Mouse (Mus musculus): ENCODE data around the gene Ypel4. TPM values are rescaled to one million over a fixed set of nuclear protein-coding genes. Genes with fewer than 3 reads are reported as not detected.

The Ypel4 gene
- total RNA-seq, 2 experiments from 2014 or later = 0.73 to 1.0 TPM

DNA sequence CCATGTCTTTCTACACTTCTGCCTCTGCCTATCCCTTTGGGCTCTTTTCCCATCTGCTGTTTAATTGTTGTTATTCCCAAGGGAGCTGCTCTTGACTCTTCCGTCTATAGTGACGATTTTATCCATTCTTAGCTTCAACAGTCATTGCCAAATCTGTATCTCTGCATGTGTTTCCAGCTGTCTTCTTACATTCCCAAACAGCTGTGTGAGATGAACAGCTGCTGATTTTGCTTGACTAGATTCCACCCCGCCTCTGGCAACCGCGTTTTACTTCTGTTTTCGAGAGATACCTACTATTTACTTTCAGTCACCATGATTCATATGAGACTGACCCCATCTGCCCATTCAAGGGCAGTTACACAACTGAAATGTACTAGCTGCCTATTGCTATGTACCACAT is 16.3 kb downstream of the Ypel4 start:
- no peak for DNase-seq
- intact Hi-C loops (cut with DNase I; ENCODE audit: low total_unique reads) = no loop called here

DNA sequence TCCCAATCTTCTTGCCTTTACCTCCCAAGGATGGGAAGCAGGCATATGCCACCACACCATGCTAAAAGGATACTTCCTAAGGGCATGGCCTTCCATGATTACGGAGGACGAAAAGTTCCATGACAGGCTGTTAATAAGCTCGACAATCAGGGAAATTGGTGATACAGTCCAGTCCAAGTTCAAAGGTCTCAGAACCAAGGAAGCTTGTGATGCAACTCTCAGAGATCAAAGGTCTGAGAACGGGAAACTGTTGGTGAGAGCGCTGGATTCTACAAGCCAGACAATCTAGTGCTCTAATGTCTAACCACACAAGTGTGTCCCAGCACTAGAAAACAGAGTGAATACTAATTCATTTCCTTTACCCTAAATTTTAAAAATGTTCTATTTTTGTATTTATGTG is 22.4 kb downstream of the Ypel4 start:
- no peak for DNase-seq
- intact Hi-C loops (cut with DNase I; ENCODE audit: low total_unique reads) = no loop called here

DNA sequence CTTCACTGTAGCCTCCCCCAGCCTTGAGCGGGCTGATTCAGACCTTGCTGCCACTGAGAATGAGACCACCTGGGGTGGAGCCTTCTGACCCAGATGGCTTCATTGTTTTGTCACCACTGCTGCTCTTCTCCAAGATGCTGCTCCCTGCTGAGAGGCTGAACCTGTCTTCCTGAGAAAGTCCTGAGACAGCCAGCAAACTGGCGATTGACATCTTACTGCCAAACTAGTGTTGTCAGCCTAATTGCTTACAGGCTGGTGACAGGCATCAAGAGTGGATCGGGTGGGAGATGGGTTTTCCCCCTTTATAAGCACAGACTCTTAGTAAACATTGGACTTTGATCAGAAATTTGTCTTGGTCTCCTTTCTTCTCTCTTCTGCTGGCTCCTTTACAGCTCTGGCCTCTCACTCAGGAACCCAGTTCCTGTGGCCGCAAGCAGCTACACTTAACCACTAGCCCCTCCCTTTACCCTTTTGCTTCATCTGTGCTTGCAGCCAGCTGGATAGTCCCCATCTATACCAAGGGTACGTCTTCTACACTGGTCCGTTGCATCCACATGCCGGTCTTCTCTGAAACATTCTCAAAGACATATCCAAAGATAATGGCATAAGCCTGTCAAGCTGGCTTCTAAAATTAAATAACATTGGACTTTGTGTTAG is 23.3 kb downstream of the Ypel4 start:
- no peak for DNase-seq
- intact Hi-C loops (cut with DNase I; ENCODE audit: low total_unique reads) = no loop called here

DNA sequence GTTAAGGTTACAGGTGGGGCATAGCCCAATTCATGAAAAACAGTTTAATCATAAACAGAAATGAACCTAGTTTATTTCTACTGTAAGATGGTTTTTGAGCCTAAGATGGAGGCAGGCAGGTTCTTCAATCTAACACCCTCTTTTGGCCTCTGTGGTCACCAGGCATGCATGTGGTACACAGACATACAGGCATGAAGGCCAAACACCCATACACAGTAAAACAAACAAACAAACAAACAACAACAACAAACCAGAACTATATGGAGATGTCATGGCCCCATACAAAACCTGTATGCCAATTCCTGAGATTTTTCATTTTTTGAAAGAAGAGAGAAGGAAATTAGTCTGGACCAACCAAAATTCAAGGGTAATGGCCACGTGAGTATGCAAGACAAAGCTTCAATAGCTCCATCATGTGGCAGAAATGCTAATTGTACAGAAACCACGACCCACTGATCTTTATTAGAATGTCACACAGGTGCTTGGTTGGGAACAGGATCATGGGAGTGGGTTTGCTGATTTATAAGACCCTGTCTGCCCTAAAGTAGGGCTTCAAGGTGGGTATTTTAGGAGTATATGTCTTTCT is 24.8 kb downstream of the Ypel4 start:
- intact Hi-C loops (cut with DNase I; ENCODE audit: low total_unique reads) = no loop called here
- DNase-seq = no peak

DNA sequence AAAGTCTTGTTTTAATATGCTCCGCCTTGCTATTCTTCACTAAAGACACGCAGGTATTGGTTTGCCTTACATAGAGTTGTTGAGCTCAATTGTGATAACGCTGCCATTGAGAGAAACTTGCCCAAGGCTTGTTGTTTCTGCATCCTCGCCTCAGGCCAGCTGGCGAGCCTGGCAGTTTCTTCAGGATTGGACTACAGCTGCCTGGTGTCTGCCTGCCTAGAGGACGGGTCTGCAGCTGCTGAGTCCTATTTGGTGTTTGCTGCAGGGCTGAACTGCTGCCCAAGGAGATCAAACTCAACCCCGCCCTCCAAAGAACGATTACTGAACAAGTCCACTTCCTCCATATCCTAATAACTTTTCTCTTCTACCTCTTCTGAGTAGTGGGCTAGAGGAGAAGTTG is 26.9 kb downstream of the Ypel4 start:
- intact Hi-C loops (cut with DNase I; ENCODE audit: low total_unique reads) = no loop called here
- no peak for DNase-seq

DNA sequence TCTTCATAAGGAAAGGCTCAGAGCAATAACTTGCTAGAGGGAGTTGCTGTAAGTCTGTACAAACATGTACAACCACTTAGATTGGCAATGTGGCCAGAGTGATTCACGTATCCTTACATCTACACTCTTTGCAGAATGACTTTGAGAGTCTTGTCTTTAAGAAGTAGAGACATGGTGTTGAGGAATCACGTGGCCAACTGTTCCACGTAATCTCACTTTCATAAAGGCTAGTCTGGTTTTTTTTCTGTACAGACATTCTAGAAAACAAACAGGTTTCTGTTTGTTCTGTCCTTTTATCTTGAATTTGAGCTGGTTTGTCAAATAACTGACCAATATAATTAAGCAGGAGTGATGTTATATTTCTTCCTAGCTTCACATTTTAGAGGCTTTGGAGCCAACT is 27.5 kb downstream of the Ypel4 start:
- DNase-seq = no peak
- intact Hi-C loops (cut with DNase I; ENCODE audit: low total_unique reads) = no loop called here

DNA sequence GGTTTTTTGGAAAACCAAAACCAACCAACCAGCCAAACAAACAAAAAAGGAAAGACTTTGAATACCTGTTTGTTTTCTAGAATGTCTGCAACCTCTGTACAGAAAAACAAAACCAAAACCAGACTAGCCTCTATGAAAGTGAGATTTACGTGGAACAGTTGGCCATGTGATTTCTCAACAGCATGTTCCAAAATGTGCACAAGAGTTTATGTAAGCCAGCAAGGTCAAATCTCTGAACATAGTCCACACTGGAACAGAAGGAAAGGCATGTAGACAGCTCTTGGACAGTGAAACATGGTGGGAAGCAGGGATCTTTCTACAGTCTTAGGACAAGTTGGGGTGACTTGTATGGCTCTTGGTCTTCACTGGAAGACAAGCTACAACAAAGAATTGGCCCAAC is 28.0 kb downstream of the Ypel4 start:
- DNase-seq = no peak
- intact Hi-C loops (cut with DNase I; ENCODE audit: low total_unique reads) = no loop called here

DNA sequence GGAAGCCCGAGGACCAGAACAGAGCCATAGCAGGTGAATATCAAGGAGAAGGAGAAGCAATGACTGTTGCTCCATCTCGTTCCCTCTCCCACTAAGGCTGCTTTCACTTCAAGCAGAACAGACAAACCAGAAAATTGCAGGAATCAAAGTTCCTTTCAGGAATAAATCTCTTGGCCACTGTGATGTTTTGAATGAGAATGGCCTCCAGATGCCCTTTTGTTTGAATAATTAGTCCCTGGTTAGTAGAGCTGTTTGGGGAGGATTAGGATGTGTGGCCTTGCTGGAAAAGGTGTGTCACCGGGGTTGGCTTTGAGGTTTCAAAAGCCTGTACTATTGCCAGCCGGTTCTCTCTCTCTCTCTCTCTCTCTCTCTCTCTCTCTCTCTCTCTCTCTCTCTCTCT is 28.4 kb downstream of the Ypel4 start:
- intact Hi-C loops (cut with DNase I; ENCODE audit: low total_unique reads) = no loop called here
- DNase-seq = no peak

DNA sequence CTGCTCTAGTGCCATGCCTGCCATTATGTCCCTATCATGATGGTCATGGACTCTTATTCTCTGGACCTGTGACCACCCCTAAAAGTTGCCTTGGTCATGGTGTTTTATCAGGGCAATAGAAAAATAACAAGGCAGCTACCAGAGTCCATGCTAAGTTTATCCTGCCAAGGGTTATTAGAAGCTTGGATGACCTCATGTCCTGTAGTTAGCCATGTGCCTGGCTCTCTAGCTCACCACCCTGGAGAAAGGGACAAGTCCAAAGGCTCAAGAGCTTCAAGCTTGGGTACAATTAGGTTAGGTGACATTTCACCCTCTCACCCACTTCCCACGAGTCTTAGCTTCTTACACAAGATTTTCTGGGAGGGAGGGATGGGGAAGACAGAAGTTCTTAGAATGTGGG is 29.0 kb downstream of the Ypel4 start:
- intact Hi-C loops (cut with DNase I; ENCODE audit: low total_unique reads) = no loop called here
- DNase-seq = no peak

DNA sequence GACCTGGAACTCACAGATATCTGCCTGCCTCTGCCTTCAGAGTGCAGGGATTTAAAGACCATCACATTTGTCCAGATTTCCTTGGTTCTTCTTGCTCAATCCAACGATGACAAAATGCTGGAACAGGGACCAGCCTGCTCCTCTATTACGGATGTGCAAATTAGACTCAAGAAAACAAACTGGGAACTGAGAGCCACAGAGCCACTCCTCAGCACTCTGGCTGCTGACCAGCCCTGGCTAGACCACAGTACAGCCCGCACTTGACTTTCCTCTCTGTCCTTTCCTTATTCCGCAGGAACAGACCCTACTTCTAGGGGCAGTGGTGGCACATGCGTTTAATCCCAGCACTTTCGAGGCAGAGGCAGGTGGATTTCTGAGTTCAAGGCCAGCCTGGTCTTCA is 36.6 kb downstream of the Ypel4 start:
- intact Hi-C loops (cut with DNase I; ENCODE audit: low total_unique reads) = no loop called here

DNA sequence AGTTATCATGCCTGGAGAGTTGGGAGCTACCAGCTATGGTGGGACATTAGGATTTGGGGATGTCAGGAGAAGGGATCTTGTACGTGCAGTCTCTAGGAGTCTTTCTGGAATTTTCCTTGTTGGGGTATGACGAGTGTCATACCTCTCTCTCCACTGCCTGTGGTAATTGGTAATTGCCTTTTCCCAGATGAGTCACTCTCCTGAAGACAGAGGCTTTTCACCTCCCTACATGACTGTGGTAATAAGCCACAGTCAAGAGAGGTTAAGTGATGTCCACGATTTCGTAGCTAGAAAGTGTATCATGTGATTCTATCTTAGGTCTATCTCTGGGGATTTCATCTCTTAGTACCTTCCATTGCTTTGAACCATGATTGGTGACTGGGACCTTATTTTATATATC is 38.6 kb downstream of the Ypel4 start:
- intact Hi-C loops (cut with DNase I; ENCODE audit: low total_unique reads) = no loop called here
- no peak for DNase-seq

More for the DNA sequence above, 36.6 kb downstream of the Ypel4 start:
- DNase-seq = peak; percentile 53

DNA sequence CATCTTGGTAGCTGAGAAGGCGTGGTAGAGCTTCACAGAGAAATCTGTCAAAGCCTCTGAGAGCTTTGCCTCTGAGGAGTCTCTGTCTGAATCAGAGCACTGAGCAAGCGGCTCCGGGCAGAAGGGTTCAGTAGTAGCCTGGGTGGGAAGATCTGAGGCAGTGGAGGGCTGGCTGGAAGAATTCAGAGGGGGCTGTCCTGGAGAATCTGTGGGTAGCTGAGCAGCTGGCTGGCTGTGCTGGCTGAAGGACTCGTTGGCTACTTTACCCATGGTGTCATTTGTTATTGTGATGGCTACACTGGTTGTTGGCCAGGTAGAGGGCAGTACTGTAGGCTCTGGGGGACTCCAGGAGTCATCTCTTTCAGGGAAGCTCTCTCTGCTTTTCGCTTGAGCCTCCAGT is 39.3 kb downstream of the Ypel4 start:
- intact Hi-C loops (cut with DNase I; ENCODE audit: low total_unique reads) = no loop called here

DNA sequence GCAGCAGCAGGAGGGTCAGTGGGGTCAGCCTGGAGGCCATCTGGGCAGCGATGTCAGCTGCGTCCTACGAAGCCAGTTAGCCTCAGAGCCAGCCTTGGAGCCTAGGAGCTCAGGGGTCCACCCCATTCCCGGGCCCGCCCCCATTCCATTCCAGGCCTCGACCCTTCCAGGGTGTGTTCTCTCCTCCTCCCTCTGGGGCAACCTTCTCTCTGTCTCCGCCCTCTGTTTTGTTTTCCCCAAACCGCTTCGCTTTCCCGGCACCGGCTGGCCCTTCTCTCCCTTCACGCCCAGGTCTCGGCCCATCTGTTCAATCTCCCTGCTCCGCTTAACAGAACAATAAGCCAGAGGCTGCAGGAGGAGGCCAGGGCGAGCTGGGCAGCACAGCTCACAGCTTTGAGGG is 40.9 kb downstream of the Ypel4 start:
- DNase-seq = peak; percentile 85
- intact Hi-C loops (cut with DNase I; ENCODE audit: low total_unique reads) = no loop called here

More for the DNA sequence above, 39.3 kb downstream of the Ypel4 start:
- no peak for DNase-seq

DNA sequence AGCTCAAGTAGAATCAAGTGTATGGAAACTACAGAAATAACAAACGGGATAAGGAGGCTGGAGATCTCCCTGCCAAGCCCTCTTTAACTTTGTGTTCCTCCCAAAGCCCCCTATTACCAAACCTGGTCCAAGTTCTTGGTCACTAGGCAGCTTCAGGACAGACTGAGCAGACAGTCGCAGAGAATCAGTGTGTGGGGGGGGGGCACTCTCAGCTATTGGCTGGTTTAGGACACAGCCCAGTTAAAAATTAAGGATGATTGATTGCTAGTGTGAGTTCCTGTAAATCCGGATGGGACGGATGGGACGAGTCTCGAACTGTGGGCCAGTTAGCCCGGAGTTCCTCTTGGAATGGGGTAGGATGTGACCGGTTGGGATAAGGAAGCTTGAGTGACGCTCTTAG is 41.4 kb downstream of the Ypel4 start, which contains the start of gene Serping1:
TSS of gene Serping1 (minus strand) at position 204 of the 400 bp plus-strand sequence.
- intact Hi-C loops (cut with DNase I; ENCODE audit: low total_unique reads) = no loop called here
- no peak for DNase-seq

DNA sequence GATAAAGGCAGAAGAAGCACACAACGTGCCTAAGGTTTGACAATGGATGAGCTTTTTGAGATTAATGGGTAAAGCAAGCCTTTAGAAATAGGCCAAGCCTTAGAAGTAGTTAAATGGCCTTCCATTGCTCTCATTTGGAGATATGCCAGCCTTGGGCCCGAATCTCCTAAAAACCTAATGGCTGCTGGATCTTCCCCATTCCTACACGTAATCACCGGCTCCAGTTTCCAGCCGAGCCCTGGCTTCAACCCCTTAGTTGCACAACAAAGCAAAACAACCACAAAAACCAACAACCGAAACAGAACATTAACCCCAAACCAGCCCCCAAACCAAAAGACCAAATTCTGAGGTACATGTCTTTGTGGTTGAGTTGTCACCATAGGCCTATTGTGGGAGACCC is 41.8 kb downstream of the Ypel4 start:
- intact Hi-C loops (cut with DNase I; ENCODE audit: low total_unique reads) = no loop called here
- peak; percentile 47 for DNase-seq

DNA sequence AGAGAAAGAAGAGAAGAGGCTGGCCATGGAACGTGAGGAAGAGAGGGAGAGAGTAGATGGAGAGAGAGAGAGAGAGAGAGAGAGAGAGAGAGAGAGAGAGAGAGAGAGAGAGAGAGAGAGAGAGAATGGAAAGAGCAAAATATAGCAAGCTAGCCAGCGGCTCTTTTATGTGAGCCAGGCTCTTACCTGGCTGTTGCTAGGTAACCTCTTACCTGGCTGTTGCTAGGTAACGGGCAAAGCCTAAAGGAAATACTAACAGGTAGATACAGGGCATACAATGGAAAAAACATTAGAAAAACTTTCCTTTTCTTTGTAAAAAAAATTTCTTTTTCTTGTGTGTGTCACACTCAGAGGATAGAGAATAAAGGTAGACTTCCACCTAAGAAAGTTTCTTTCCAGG is 43.8 kb downstream of the Ypel4 start:
- intact Hi-C loops (cut with DNase I; ENCODE audit: low total_unique reads) = no loop called here
- no peak for DNase-seq

DNA sequence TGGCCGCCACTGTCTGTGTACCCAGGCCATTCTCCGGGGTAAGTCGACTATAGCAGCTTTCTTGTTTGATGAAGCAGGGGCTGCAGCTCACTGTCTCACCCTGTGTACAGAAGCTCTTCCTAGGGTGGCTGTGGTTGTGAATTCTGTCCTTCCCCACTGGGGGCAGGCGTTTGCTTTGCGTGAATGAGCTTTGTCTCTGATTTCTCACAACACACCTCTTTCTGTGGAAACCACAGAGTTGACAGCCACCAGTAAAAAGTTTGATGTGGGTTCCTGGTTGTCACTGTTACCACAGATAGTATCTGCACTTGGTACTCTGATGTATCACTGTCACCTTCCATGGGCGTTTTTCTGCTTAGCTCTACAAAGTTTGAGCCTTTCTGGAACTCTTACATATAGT is 45.4 kb downstream of the Ypel4 start:
- intact Hi-C loops (cut with DNase I; ENCODE audit: low total_unique reads) = no loop called here
- no peak for DNase-seq

DNA sequence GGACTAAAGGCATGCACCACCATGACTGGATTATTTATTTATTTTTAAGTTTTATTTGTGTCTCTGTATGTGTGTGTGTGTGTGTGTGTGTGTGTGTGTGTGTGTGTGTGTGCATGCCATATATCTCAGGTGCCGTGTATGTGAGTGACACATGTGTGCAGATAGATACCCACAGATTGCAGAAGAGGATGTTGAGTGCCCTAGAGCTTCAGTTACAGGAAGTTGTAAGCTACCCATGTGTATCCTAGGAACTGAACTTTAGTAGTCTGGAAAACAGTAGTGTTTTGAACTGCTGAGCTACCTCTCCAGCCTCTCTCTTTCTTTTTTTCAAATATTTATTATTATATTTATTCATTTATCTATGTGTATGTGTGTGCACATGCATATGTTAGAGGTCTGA is 49.5 kb downstream of the Ypel4 start:
- intact Hi-C loops (cut with DNase I; ENCODE audit: low total_unique reads) = no loop called here
- DNase-seq = no peak

DNA sequence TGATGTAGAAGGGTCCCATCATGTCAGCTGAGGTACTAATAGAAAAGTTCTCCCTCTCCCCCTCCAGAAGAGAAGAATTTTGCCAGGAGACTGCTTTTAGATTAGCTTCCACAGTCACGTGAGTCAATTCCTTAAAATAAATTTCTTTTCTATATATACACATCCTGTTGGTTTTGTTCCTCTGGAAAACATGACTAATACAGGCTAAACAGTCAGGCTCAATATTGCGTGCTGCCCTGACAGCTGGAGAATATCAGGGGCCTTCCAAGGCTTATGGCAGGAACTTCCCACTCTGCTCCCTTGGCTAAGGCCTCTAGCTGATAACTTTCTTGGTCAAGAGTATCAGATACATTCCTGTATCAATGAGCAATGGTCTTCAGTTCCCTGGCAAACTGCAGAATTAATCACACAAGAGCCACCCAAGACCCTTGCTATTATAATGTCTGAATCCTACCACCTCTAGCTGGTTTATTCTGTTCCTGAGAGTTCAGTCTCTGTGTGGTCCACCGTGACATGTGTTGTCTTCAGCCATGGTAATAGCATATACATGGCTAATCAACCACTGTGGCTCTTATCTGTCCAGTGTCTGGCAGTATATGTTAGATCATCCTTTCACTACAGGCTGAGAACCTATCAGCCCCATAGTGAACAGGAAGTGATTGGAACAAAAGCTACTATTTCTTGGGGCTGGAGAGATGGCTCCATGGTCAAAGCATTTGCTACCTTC is 50.1 kb downstream of the Ypel4 start:
- DNase-seq = no peak
- intact Hi-C loops (cut with DNase I; ENCODE audit: low total_unique reads) = no loop called here

Measured in gastrocnemius, postnatal 14 days (tissue).